Mouse (Mus musculus): ENCODE data around the gene Mrgpre. TPM values are rescaled to one million over a fixed set of nuclear protein-coding genes. Genes with fewer than 3 reads are reported as not detected.

The Mrgpre gene
- total RNA-seq, 2 experiments from 2014 or later: not detected

DNA sequence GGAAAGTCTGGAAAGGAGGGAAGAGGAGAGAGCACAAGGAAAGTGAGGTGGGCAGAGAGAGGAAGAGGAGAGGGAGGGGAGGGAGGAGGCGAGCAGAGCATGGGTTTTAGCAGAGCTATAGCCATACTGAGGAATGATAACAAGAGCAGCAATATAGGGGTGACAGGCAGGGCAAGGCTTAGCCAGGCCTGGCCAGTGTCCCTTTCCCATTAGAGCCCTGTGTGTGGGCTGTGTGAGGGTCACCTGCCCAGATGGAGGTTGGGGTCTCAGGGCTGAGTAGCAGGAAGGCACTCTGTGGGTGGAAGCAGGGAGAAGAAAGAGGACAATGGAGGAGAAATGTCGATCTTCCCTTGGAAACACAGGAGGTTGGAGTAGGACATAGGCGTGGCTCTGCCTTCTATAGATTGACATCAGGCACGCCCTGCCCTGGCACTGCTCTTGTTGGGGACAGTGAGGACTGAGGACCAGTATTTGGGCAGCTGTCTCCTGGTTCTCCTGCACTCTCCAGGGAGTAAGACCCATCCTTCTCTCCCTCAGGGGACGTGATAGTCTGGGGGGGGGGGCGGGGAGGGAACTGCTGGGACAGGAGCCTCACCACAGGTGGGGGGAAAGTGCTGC lies 813 bp downstream of the Mrgpre start:
- ATAC-seq (replicated peaks; ENCODE audit: low FRiP score, poor library complexity, severe bottlenecking): no peak

DNA sequence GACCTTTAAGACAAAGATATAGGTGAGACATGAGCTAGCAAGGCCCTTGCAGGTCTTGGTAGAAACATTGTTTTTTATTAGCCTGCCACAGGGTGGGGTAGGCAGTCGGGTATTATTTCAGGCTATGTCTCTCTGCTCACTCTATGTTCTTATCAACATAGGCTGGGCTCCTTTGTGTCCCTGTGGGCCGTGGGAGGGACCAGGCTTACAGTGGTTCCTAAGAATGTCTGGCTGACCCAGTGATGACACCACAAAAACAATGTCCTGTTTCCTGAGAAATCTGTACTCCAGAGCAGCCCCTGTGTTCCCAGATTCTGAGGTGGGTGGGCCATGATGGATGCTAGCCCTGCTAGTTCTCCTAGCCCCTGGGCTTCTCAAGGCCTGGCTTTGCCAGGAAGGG lies 6.9 kb downstream of the Mrgpre start:
- no peak for ATAC-seq (replicated peaks; ENCODE audit: low FRiP score, poor library complexity, severe bottlenecking)

DNA sequence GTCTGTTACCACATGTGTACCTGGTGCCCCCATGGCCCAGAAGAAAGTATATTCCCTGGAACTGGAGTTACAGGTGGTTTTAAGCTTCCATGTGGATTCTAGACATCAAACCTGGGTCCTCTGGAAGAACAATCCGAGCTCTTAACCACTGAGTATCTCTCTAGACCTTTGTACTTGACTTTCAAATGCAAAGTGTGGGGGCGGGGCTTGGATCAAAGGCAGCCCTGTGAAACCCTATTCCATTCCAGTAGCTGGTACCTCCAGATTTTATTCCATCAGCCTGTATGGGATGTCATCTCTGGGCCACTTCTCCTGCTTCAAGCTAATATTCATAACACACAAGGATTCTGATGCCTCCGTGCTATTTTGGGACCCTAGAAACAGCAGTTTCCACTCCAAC lies 8.2 kb downstream of the Mrgpre start:
- no peak for ATAC-seq (replicated peaks; ENCODE audit: low FRiP score, poor library complexity, severe bottlenecking)

DNA sequence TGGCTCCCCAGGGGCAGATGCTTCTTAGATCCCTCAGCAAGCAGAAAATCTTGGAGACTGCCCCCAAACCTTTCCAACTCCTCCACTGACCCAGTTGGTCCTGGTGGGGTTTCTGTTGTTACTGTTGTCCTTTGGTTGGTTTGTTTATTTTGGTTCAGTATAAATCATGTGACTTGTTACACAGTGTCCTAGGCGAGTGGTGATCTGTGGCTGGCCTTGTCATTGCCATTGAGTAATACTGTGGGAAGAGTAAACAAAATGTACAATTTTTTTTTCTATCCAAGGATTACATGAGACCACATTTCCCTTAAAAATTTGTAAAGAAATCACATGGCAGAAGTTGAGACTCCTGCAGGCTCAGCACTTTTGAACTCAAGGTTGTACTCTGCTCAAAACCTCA lies 14.8 kb downstream of the Mrgpre start:
- ATAC-seq (replicated peaks; ENCODE audit: low FRiP score, poor library complexity, severe bottlenecking): no peak

DNA sequence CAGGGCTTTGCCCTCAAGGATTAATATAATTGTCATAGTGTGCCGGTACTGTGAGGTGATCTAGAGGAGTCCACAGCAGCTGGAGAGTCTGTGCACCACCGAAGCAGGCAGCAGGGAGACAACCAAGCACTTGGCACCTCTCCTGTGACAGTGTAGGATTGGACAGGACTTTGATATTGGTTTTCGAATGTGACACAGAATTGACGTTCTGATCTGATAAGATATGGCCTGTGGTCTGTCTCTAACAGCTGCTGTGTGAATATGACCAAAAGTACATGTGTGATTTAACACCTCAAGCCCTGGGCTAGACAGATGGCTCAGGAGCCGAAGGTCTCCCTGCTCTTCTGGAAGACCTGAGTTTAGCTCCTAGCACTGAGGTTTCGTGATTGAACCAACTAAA lies 16.0 kb downstream of the Mrgpre start:
- no peak for ATAC-seq (replicated peaks; ENCODE audit: low FRiP score, poor library complexity, severe bottlenecking)

DNA sequence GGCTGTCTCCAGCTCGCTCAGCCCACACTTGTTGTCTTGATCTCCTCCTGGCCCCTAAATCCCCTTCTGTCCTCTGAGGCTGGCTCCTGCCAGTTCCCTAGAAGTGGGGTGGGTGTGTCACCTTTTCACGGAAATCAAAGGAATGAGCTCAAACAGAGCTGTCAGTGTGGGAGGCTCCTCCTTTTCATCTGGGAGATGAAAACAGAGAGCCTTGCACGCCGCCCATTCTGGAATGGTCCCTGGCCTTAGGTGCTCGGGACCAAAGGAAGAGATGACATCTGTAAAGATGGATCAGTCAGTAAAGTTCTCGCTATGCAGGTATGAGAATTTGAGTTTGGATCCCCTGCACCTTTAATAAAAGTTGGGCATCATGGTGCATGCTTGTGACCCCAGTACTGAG lies 17.4 kb downstream of the Mrgpre start, which contains the start of gene Mrgprg:
Gene Mrgprg (minus strand): TSS at position 101 of the 400 bp plus-strand sequence.
- no peak for ATAC-seq (replicated peaks; ENCODE audit: low FRiP score, poor library complexity, severe bottlenecking)

DNA sequence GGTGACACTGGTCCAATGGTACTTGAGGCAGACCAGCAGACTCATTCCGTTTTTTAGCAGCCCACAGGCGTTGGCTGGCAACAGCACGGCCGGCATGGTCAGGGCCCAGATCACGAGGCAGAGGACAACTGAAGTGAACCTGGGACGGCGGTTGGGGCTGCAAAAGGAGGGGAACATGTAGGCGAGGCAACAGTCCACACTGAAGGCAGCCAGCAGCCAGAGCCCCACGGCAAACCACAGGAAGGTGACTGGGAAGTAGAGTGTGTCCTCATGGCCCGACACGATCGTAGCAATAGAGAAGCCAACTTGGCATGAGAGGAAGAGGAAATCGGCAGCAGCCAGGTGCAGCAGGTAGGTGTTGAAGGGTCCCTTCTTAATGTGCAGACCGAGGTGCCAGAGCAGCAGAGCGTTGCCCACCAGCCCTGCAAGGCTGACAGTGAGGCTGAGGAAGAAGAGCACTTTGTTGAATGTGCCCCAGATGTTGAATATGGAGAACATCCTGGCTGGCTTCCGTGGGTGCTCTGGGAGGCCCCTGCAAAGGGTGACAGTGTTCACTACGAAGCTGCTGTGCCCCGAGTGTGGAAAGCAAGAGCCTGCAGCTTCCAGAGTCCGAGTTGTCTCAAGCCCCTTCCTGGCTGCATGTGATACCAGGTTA lies 19.3 kb downstream of the Mrgpre start:
- no peak for ATAC-seq (replicated peaks; ENCODE audit: low FRiP score, poor library complexity, severe bottlenecking)

DNA sequence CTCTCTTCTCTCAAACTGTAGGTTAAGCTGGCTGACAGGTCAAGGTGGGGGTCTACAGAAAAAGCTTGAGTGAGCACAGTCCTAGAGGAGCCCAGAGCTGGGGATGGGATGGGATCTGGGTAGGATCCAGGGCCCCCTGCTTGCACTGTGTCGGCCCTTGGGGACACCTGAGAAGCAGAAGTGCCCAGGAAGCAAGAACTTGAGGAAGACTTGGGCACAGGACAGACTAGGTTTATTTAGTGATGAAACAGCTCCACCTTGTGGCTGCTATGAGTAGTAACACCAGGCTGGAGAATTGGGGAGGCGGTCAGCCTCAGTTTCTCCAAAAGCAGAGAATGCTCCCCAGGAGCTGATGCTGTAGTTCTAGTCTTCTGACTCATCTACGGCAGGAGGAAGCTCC lies 20.5 kb downstream of the Mrgpre start:
- 0 out of 2 replicates have a peak, but pooled peaks have one; percentile 57 for ATAC-seq (replicated peaks; ENCODE audit: low FRiP score, poor library complexity, severe bottlenecking)

DNA sequence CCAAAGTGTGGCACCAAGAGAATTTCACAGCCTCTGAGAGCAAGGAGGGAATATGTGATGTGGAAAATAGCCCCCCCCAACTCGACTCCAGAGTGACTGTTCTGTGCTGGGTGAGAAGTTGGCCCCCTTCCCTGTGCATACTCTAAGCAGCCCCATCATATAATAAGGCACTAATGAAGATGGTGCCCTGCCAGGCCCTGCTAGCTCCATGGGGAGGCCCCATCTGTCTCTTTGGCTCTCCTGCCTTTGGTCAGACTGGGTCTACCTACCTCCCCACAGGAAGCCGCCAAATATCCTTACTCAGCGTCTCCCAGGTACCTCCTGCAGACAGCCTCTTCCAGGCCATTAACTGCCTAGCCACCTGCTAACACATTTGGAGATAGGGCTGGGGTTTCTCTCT lies 25.3 kb downstream of the Mrgpre start:
- ATAC-seq (replicated peaks; ENCODE audit: low FRiP score, poor library complexity, severe bottlenecking): no peak

DNA sequence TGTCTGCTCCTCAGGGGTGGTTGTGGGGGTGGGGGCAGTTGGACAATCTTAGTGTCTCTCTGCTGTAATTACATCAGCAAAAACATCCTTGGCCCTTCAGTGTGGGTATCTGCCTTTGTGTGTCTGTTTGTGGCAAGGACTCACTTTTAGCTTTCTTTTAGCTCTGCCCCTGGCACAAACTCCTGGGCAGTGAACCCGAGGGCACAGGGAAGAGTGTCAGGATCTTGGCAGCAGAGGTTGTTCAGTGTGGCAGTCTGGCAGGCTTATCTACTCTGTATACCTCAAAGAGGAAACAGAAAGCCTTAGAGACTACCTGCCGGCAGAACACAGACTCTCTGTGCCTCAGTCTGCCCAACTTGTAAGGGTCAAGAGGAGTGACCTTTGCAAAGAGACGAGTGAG lies 26.6 kb downstream of the Mrgpre start:
- ATAC-seq (replicated peaks; ENCODE audit: low FRiP score, poor library complexity, severe bottlenecking): no peak

DNA sequence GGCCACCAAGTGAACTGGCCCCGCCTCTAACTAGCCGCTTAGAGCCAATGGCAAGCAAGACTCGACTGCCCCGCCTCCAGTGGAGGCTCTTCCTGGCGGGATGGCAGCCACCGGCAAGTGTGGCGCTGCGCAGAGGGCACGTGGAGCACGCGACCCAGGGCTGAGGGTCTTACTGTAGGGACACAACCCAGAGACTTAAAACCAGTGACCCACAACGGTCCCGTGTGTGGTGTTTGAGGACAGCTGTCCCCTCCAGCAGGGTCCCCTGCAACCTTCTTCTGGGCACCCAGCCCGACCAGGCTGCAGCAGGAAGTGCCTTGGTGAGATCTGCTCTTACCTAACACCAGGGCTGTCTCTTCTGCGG lies 27.3 kb downstream of the Mrgpre start:
- ATAC-seq (replicated peaks; ENCODE audit: low FRiP score, poor library complexity, severe bottlenecking): peak; percentile 52; the same call in 1 of the 2 replicates

DNA sequence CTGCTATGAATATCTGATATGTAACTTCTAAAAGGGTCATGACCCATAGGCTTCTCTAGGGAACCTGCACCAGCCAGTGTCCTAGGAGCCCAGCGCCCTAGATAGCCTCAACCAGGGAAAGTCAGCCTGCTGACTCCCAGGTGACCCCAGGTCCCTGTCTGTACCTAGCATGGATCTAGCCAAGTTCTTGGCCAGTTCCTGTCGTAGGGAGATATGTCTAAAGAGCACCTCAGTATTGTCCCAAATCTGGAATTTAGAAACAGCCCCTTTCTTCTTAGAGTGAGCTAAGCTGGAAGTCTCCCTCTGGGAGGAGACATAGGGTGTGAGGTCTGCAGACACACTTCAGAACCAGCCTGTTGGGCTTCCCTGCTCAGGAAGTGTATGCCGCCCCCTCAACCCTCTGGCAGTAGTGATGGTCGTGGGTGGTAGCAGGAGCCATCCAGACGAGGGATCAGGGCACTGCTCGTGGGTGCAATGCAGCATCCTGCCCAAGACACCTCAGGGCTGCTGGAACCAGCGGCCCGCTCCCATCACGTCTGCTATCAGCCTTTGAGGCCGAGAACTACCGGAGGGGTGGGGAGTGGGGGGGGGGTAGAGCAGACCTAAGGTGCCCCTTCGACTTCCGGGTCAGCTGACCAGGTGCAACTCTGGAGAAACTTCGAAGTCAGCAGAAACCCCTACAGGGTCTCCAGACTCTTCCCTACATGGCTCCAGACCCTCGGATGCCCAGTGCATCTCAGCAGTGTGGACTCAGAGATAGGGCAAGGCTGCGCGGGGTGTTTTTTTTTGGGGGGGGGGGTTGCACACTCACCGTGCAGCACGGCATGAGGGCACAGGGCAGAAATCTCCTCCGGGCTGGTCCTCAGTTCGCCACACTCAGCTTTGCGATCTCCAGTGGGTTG lies 27.9 kb downstream of the Mrgpre start, which contains the start of gene Osbpl5:
Gene Osbpl5 (minus strand): TSS at position 861 of the 902 bp plus-strand sequence.
- no peak for ATAC-seq (replicated peaks; ENCODE audit: low FRiP score, poor library complexity, severe bottlenecking)

DNA sequence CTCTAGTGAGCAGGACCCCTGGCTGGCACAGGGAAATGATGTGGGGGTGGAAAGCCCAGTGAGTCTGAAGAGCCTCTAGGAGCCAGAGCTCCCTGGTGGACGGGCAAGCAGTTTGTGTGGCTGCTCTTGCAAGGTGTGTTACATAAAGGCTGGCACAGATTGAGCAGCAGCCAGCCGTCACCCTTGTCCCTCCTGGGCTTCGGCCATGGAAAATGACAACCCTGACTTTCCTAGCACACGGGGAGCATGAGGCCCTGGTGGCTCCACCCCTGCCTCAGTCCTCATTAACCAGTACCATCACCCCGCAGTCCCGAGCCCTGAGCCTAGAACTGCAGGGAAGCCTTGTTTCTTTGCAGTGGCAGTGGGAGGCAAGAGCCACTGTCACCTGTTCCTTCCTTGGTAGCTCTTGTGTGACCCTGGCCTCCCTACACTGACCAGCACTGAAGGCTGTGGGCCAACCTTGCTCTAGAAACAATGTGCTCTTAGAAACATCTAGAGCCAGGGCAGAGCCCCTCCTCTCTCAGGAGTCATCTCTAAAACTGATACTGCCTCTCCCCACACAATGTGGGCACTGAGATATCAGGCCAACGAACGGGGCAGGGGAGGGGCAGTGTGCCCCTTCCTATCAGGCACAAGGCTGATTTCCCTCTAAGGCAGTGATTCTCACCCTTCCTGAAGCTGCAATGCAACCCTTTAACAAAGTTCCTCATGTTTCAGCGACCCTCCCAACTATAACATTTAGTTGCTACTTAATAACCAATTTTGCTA lies 28.8 kb downstream of the Mrgpre start:
- no peak for ATAC-seq (replicated peaks; ENCODE audit: low FRiP score, poor library complexity, severe bottlenecking)

DNA sequence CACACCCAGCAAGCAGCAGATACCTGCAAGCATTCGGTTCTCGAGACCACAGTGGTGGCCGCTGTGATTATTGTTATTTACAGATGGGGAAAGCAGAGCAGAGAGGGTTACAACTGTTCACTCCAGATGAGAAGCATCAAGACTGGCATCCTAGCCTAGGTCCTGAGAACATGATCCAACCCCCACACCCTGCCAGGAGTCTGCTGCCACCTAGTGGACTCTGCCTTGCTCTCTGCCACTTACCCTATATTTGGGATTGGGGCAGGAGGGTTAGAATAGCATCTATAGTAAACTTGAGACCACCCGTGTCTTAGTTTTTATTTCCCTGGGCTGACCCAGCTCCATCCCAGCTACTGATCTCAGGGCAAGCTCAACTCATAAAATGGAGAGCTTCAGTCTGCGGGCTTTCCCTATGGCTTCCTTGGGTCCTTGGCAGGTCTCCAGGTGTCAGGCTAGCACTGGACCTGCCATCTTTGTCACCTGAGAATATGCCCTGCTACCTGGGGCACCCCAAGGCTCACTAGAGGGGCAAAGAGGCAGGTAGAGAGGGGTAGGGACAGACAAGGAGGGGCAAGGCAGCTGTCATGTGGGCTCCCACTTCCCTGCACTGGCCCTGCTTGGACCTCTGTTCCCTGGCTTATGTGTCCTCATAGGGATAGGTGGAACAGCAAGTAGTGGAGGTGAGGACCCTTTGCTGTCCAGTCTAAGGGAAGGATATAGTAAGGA lies 30.1 kb downstream of the Mrgpre start:
- no peak for ATAC-seq (replicated peaks; ENCODE audit: low FRiP score, poor library complexity, severe bottlenecking)

DNA sequence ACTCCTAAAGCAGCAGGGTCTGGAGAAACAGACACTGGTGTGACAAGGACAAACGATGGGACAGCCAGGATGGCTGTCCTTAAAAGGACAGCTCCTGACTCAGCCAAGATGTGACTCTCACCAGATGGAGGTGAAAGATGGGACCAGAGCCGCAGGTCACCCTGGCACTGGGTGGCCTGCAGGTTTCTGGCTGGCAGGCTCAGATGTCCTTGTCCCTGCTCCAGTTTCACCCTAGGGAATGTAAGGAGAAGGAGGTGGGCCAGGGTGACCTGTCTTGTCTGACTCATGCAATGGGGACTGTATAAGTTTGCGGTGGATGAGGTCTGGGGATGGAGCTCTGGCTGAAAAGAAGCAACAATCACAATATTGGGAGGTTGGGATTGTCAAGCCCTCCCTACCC lies 31.7 kb downstream of the Mrgpre start:
- ATAC-seq (replicated peaks; ENCODE audit: low FRiP score, poor library complexity, severe bottlenecking): no peak

DNA sequence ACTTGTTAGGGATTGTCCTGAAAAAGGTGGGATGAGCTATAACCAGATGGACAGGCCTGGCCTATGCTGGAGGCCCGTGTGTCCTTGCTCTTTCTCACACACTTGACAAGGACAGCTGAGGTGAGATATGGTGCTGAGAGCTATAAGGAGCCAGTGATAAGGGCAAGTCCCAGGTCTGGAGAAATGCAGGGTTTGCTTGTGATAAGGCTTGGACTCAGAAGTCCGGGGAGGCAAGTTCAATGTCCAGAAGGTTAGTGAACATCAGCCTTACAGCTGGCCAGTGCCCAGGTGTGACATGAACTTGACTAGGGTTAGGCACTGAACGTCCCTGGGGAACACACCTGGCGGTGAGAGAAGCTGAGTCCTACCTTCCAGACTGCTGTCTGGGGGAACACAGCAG lies 32.2 kb downstream of the Mrgpre start:
- ATAC-seq (replicated peaks; ENCODE audit: low FRiP score, poor library complexity, severe bottlenecking): no peak

DNA sequence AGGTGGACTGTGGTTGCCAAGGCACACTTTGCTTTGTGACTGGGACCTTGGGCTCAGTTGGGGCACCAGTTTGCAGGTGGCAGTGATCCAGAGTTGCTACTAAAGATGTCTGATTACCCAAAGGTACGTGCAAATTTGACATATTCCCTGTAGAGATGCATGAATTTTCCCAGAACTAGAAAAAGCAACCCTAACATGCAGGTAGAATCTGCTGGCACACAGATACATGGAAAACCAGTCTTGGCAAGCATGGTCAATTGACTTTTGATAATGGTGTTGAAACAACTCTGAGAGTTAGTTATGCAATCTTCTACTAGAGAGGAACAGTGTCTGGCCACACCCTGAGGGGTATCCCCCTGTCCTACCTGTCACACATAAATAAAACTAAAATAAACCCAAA lies 32.9 kb downstream of the Mrgpre start:
- ATAC-seq (replicated peaks; ENCODE audit: low FRiP score, poor library complexity, severe bottlenecking): no peak

DNA sequence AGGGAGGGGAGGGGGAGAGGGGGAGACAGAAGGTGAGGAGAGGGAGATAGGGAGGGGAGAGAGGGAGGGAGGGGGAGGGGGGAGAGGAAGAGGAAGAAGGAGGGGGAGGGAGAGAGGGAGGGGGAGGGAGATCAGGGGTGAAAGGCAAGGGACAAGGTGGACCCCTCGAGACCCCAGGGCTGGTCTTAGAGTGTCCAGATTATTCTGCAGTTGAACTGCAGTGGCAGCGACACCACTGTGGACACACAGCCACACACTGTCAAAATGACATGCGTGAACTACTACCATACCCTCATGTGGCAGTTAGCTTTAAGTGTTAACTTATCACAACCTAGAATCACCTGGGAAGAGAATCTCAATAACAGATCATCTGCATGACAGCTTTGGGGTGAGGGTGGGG lies 35.3 kb downstream of the Mrgpre start:
- no peak for ATAC-seq (replicated peaks; ENCODE audit: low FRiP score, poor library complexity, severe bottlenecking)

Data from erythroblast, adult 5-6 weeks (primary cell).